Mouse (Mus musculus) cerebellum, adult 2 months (tissue): ENCODE measurements around the gene Cd52.

Experiments used
- CTCF ChIP-seq: fragments of 200-500 bp; IDR thresholded peaks from 2 replicates; pipeline ENCODE4 v1.5.1; 2011; ENCODE audit warnings: low read depth, mild to moderate bottlenecking, control low read depth, low read length, moderate library complexity, borderline replicate concordance; ENCODE audit not compliant: insufficient read depth
- POLR2A ChIP-seq: fragments of 200-500 bp; IDR thresholded peaks from 2 replicates; pipeline ENCODE4 v1.6.1; 2011; ENCODE audit warnings: low read length, control low read depth, borderline replicate concordance; ENCODE audit not compliant: insufficient read depth

DNA sequence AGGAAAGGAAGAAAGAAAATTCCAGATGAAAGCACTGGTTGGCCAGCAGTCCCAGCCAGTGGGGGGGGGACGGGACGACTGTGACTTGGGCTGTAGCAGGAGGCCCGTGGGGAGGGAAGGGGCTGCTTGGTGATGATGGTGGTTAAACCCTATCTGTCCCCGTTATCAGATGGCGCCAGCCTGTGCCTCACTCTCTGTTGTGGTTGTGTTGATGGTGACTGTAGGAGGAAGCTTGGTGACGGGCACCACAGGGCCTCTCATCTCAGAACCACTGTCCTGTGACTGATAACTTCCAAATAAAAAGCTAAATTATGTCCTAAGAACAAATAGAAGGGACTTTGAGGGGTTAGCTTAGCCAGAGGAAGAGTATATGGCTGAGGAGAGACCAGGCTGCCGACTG is 11.2 kb upstream of the Cd52 start:
- TF ChIP-seq POLR2A (no peak), CTCF (no peak)
